Mouse (Mus musculus): ENCODE measurements around the gene Tk2.
"Not testable (repeated sequence)": the region's sequence is repeated elsewhere in the genome, so short reads cannot be mapped to it uniquely, and the experiment has no call there.

Tk2 gene

DNA sequence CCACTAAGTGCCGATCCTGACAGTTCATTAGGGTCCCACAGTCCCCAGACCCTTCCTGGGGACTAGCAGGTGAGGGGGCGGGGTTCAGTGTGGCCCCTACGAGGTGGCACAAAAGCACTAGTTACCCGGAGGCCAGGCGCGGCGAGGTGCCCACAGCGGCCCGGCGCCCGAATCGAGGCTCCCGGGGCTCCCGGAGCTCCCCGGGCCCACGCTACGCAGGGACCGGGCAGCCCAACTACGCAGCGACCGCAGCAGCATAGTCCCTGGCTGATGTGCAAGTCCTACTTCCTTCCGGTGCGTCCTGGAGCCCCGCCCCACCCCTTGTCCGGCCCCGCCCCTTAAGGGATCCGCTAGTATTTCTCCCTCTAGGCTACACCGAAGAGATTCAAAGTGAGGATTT is at the start of gene Tk2:
TSS of gene Tk2 (minus strand) at position 283 of the 400 bp plus-strand sequence.
- peak; percentile 39 to 70 for DNase-seq (ENCODE audit: low spot score in 2 of 2)

DNA sequence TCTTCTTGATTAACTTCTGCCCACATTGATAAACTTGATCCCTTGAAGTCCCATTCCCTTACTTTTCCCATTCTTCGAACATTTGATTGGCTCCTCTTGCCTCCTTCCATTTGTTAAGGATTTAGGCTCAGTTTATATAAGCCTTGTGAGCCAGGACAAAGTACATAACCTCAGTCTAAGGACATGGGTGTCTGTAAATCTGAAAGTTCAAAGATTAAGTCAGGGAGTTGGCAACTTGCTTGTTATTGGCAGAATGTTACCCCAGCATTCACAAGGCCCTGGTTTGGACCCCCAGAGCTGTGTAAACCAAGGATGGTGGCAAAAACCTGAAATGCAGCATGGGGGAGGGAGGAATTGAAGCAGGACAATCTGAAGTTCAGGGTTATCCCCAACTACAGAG is 46.0 kb upstream of the Tk2 start:
- no peak for DNase-seq (ENCODE audit: low spot score in 2 of 2)

GRCm38 (mm10) chr8:104293081-104293480 is 44.7 kb upstream of the Tk2 start, which contains the start of gene Cmtm2a:
Gene Cmtm2a, minus strand, starts transcription at chr8:104293181.
- DNase-seq (ENCODE audit: low spot score in 2 of 2) = not testable (repeated sequence)

DNA sequence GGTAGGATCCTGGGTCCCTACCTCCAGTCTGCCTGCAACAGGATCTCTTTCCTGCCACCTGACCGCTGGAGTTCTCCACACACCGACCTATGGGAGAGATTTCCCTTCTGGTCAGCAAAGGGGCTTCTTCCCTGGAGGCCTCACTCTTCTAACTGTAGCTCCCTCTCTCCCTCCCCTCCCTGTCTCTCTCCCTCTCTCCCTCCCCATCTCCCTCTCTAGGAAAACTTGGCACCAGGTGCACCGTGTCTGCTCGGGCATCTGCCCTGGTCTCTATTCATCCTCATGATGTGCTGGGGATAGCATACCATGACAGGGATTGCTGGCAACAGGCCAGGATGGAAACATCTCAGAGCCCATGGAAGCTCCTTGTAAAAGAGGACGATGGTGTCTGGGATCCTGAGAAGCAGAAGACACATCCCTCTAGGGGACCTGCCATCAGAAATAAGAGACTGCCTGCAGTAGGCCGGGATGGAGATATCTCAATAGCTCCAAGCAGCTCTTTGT is 20.6 kb upstream of the Tk2 start:
- no peak for DNase-seq (ENCODE audit: low spot score in 2 of 2)

DNA sequence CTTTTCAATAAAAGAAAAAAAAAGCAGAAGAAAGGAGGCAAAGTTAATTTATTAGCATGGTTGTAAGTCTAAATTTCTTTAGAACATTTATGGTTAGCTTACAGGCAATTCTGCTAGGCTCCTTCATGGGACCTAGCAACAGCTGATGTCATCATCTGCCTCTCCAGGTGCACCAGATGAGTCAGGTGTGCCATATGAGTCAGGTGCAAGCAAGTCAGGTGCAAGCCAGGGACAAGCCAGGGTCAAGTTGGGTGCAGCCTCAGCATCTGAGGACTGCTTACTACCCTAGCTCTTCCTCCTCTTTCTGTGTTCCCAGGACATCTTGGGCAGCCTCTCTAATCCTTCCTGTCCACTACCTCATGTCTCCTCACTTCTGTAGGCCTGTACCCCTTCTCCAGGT is 20.0 kb upstream of the Tk2 start:
- DNase-seq (ENCODE audit: low spot score in 2 of 2) = no peak

GRCm38 (mm10) chr8:104264271-104264935 is 16.0 kb upstream of the Tk2 start:
- DNase-seq (ENCODE audit: low spot score in 2 of 2) = peak in 1 of 2 experiments; percentile 56

DNA sequence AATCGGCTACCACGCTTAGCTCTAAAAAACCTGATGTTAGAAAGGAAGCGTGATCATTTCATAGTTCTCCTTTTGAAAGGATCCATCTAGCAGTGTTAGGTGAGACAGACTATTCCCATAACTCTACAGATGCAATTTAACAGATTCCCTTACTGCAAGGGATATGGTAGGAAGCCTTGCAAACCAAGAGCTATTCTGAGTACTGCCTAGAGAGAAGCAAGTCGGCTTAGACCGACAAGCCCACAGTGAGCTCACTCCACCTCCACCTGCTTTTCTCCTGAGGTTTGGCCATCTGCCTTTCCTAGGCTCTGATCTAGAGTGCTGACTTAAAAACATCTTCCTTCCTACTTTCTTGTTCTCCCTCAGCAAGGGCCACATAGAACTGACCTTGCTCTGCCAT is 13.4 kb upstream of the Tk2 start:
- DNase-seq (ENCODE audit: low spot score in 2 of 2) = not testable (repeated sequence)

DNA sequence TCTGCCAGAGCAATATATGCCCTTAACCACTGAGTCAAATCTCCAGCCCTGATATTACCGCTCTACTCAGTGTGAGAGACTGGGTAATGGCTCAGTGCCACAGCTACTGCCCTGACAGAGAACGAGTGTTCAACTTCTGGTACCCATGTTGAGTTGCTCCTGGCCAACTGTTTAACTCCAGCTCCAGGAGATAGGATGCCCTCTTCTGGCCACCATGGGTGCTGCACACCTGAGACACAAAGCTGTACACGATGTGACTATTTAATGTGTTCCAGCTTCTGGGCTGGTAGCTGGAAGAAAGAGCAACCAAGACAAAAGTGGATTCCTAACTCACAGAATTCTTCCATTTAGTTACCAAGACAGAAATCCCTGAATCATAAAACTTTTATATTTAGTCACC is 4.7 kb upstream of the Tk2 start:
- DNase-seq (ENCODE audit: low spot score in 2 of 2) = no peak

- DNase-seq (ENCODE audit: low spot score in 2 of 2) = no peak
These were observed 3.1 kb upstream of the Tk2 start for GRCm38 (mm10) chr8:104251461-104251860.

- peak; percentile 46 to 76 for DNase-seq (ENCODE audit: low spot score in 2 of 2)
These were observed 2.3 kb upstream of the Tk2 start, which contains the start of gene Cklf for GRCm38 (mm10) chr8:104250439-104251367. Gene Cklf, plus strand, starts transcription at chr8:104250861.

DNA sequence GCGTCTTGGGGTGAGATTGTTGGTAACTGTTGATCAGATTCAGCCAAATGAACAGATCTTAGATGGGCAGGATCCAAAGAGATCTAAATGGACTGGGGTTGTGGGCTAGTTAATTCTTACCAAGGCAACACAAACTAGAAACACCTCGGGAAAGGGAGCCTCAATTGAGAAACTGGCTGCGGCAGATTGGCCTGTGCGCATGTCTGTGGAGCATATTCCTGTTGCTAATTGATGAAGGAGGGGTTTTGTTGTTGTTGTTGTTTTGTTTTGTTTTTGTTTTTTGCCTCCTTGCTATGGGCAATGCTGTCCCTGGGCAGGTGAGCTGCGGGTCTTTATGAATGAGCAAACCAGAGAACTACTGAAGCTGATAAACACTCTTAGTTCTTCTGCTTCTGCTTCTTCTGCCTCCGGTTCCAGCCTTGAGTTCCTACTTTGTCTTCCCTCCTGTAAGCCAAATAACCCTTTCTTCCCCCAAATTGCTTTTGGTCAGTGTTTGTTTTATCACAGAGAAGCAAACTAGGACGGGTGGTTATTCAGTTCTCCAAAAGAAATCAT is 1.2 kb upstream of the Tk2 start:
- no peak for DNase-seq (ENCODE audit: low spot score in 2 of 2)

- DNase-seq (ENCODE audit: low spot score in 2 of 2) = peak in 1 of 2 experiments; percentile 11
These were observed 466 bp downstream of the Tk2 start for GRCm38 (mm10) chr8:104247908-104248275.

- DNase-seq (ENCODE audit: low spot score in 2 of 2) = no peak
These were observed 1.1 kb downstream of the Tk2 start for GRCm38 (mm10) chr8:104247054-104247907.

DNA sequence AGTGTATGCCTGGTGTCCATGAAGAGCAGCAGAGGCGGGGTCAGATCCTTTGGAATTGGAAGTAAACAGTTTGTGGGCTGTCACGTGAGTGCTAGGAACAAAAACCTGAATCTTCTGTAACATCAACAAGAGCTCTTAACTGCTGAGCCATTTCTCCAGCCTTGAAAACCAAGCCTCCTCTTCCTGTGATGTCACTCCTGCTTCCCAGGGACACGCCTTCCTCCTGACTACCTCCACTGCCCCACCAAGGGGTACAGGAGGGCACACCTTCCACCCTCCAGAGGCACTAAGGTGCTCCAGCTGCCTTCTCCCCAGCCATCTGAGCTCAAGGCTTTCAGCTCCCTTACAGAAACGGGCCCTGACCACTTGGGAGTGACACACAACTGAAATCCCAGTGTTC is 1.7 kb downstream of the Tk2 start:
- no peak for DNase-seq (ENCODE audit: low spot score in 2 of 2)

DNA sequence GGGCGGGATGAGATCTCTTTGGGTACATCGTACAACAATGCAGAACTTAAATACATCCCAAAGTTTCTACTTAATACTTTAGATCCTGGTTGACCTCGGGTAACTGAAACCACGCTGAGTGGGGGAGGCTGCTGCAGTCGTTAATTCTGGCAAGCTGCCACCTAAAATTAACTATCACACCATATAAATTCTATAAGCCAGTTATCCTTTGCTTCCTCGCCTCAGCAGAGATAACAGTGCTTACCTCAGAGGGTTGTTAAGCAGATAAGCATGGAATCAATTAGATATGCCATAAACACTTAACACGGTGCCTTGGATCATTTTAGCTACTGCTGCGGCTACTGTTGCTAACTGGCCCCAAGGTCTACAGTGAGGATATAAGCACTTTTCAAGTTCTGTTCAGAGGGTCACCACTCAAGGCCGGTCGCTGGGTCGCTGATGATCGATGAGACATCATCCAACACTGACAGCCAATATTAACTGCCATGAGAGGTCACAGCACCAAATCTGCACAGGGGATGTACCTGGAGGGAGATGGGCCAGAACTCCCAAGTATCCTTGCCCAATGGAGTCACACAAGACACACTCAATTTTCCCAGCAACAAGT is 6.2 kb downstream of the Tk2 start:
- no peak for DNase-seq (ENCODE audit: low spot score in 2 of 2)

- DNase-seq (ENCODE audit: low spot score in 2 of 2) = no peak
These were observed 8.9 kb downstream of the Tk2 start for GRCm38 (mm10) chr8:104239418-104239861.

DNA sequence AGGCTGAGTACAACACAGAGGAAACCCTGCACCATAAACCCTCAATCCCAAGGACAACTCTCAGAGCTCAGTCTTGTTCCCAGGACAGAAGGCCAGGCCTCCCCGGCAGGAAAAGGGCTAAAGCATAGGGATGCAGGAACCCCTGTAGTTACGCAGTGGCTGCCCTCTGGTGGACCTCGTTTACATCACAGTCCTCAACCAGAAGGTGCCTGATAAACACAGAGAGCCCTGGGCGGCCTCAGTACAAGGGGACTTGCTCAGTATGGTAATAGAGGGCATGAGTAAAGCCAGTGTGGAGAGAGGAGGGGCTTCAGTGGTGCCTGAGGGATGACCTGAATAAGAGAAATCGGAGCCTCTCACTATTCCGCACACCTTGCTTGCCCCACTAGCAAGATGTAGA is 13.8 kb downstream of the Tk2 start:
- no peak for DNase-seq (ENCODE audit: low spot score in 2 of 2)

GRCm38 (mm10) chr8:104232919-104233318 is 15.4 kb downstream of the Tk2 start:
- no peak for DNase-seq (ENCODE audit: low spot score in 2 of 2)

DNA sequence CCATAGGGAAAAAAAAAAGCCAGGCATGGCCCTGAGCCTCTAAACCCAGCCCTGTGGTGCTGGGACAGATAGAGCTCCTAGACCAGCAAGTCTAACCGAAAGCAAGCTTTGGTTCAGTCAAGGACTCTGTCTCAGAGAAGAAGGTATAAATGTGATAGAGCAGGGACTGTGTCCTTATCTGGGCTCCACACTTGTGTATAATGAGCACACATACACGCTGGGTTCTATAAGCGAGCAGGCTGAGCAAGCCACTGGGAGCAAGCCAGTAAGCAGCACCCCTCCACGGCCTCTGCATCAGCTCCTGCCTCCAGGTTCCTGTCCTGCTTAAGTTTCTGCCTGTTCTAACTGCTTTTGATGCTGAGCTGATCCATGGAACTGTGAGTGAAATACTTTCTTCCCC is 16.3 kb downstream of the Tk2 start:
- DNase-seq (ENCODE audit: low spot score in 2 of 2) = no peak

DNA sequence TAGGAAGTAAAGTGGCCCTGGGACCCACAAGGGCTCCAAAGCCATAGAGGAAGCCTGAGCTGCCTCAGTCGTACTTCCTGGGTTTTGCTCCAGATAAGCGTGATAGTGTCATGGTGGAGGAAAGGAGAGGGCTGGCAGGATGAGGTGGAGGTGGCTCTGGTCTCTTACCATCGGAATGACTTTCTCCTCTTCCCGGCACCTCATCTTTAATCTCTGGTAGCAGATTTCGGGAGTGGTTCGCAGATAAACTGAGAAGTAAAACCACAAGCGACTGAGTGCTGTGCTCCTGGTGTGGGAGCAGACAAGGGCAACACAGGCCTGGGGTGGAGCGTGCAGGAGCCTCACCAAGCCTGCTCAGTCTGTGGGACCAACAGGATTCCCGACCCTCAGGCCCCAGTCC is 18.0 kb downstream of the Tk2 start:
- no peak for DNase-seq (ENCODE audit: low spot score in 2 of 2)

DNA sequence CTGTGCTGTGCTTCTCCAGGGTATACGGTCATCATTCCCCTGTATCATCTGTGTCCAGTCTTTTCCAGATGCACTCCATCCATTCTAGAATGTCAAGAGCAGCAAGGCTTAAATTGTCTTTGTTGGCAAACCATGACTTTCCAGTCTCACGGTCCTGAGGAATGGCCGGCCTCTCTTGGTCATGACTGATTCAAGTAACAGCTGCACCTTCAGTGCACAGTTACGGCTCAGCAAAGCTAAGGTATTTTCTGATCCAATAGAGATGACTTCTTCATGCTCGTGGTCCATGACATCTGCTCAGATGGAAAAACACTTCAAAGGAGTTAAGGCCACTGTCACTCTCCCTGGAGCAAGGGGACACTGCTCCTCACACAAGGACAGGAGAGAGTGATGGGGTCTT is 21.3 kb downstream of the Tk2 start:
- no peak for DNase-seq (ENCODE audit: low spot score in 2 of 2)

Measured in cerebellum, postnatal 4 days (tissue).